Comparison of ENCODE assay signal across 17 mouse cellular contexts in the genomic region with DNA sequence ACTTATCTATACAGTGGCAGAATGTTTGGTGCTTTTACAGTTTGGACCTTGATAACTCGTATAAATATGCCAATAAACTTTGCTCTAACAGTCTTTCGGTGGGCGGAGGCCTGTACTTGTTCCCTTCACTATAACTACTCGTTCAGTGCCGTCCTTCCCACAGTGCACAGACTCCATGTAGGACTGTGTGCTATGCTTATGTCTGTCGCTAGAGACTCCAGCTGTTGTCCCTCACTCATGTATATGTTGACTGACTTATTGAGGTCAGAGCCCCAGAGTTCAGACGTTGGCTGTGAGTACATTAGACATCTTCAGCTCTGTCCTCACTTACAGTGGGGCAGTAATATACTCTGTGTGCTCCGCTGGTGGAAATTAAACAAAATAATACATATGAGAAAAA. TPM values are rescaled to one million over a fixed set of nuclear protein-coding genes. Genes with fewer than 3 reads are reported as not detected.
"Had no signal": no experiment of that assay in that cellular context is flagged by ENCODE, and none has a peak within 500 bp of the region (broad histone marks: within the 10 kb centered on the region; RNA-seq: fewer than 3 reads in every experiment).

No protein-coding gene starts in this region.

- H3K4me3 ChIP-seq: hindbrain, embryonic 15.5 days; layer of hippocampus, adult 2 months; limb, embryonic 15.5 days; liver, embryonic 13.5 days; megakaryocyte, embryonic 14.5 days; midbrain, embryonic 15.5 days; neural tube, embryonic 12.5 days had no signal

- H3K27ac ChIP-seq: hindbrain, embryonic 15.5 days; layer of hippocampus, adult 2 months; limb, embryonic 15.5 days; liver, embryonic 13.5 days; macrophage; midbrain, embryonic 15.5 days; neural tube, embryonic 12.5 days had no signal

- H3K36me3 ChIP-seq: hindbrain, embryonic 15.5 days; limb, embryonic 15.5 days; liver, embryonic 13.5 days; midbrain, embryonic 15.5 days; neural tube, embryonic 12.5 days had no signal

- H3K9ac ChIP-seq: hindbrain, embryonic 15.5 days; limb, embryonic 15.5 days; liver, embryonic 13.5 days; liver, postnatal 0 days; midbrain, embryonic 15.5 days; neural tube, embryonic 12.5 days had no signal

- H3K4me2 ChIP-seq: hindbrain, embryonic 15.5 days; limb, embryonic 15.5 days; liver, embryonic 13.5 days; midbrain, embryonic 11.5 days; midbrain, embryonic 15.5 days; neural tube, embryonic 12.5 days had no signal

- DNase-seq: kidney, adult 18-20 months; kidney, postnatal 14 days; liver, embryonic 13.5 days; liver, postnatal 0 days; lung, postnatal 10 days; right cerebral cortex, postnatal 14 days; thymus, adult 2 months; thymus, postnatal 25 days had no signal

- ATAC-seq: liver, postnatal 0 days; midbrain, embryonic 15.5 days had no signal

- H3K27me3 ChIP-seq: hindbrain, embryonic 15.5 days; limb, embryonic 15.5 days; liver, embryonic 13.5 days; midbrain, embryonic 15.5 days; neural tube, embryonic 12.5 days had no signal

- H3K4me1 ChIP-seq: hindbrain, embryonic 15.5 days; limb, embryonic 15.5 days; midbrain, embryonic 15.5 days; neural tube, embryonic 12.5 days had no signal

- H3K9me3 ChIP-seq: hindbrain, embryonic 15.5 days; limb, embryonic 15.5 days; liver, embryonic 13.5 days; midbrain, embryonic 15.5 days; neural tube, embryonic 12.5 days had no signal

RNA-seq across cellular contexts. Expression of a gene that starts 31.7 kb away (rescaled TPM):
- total RNA-seq: monocyte, adult 5-6 weeks had no signal
- polyA plus RNA-seq: macrophage had no signal
